Mouse (Mus musculus): ENCODE measurements at regions not wholly inside any gene's neighbourhood (a gene's known extent, or its start where the extent isn't known, plus 50 kb on each side); places are given as distances from the start of the nearest gene placed in this dataset.

DNA sequence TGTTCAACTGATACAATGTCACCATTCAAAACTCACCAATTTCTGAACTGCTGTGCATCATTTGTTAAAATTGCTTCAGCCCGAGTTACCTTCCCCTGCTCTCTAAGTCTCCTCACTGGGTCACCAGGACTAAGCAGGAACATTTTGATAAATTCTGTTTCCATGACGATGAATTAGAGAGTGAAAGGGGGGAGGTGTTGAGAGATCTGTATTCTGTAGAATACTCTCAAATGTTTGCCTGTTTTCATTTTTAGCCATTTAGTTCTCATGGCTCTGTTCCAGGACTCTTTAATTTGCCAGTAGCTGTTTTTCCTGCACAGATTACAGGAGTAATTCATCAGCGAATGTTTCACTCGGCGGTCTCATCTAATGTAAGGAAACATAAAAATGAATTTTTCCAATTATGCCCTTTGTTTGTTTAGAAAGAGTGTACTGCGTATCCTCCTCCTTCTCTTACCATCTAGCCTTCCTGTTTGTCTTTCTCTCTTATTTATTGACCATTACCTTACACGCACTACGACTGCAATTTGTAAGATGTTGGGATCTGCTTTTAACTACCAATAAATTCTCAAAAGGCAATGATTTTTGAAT, 879.3 kb downstream of the Diaph3 start:
- 63% methylated on average over 8 of the region's 8 CpGs for WGBS
- Histone ChIP-seq H3K79me2 (replicated peaks; ENCODE audit: control insufficient read depth, insufficient read depth, low read length) (no peaks in the 10 kb centered on the region), H3K4me1 (ENCODE audit: control insufficient read depth, insufficient read depth, low read length) (no peaks in the 10 kb centered on the region), H3K27ac (no peak overlapping the region), H3K4me3 (no peak overlapping the region), H3K9ac (ENCODE audit: low read depth, low read length) (no peak overlapping the region), H3K36me3 (ENCODE audit: control insufficient read depth, insufficient read depth, low read length) (no peaks in the 10 kb centered on the region), H3K27me3 (ENCODE audit: control insufficient read depth, insufficient read depth, low read length) (no peaks in the 10 kb centered on the region)
- intact Hi-C loops (cut with DNase I) = no loop called here
- no peak for DNase-seq
- TF ChIP-seq EP300 (IDR thresholded peaks at IDR 0.05; ENCODE audit: insufficient read depth, low read depth, low read length) (no peak), CTCF (IDR thresholded peaks at IDR 0.05) (no peak), POLR2A (IDR thresholded peaks at IDR 0.05; ENCODE audit: insufficient read depth, low read depth, low read length) (no peak)

- DNase-seq = no peak
- Histone ChIP-seq H3K79me2 (replicated peaks; ENCODE audit: control insufficient read depth, insufficient read depth, low read length) (no peaks in the 10 kb centered on the region), H3K4me1 (ENCODE audit: control insufficient read depth, insufficient read depth, low read length) (no peaks in the 10 kb centered on the region), H3K36me3 (ENCODE audit: control insufficient read depth, insufficient read depth, low read length) (no peaks in the 10 kb centered on the region), H3K9ac (ENCODE audit: low read depth, low read length) (no peak overlapping the region), H3K4me3 (no peak overlapping the region), H3K27me3 (ENCODE audit: control insufficient read depth, insufficient read depth, low read length) (no peaks in the 10 kb centered on the region), H3K27ac (no peak overlapping the region)
- TF ChIP-seq EP300 (IDR thresholded peaks at IDR 0.05; ENCODE audit: insufficient read depth, low read depth, low read length) (no peak), CTCF (IDR thresholded peaks at IDR 0.05) (no peak), POLR2A (IDR thresholded peaks at IDR 0.05; ENCODE audit: insufficient read depth, low read depth, low read length) (no peak)
- intact Hi-C loops (cut with DNase I) = no loop called here
- 9% methylated on average over 1 of the region's 1 CpGs for WGBS
Observed at GRCm38 (mm10) chr14:86254196-86254595, 886.8 kb downstream of the Diaph3 start.

DNA sequence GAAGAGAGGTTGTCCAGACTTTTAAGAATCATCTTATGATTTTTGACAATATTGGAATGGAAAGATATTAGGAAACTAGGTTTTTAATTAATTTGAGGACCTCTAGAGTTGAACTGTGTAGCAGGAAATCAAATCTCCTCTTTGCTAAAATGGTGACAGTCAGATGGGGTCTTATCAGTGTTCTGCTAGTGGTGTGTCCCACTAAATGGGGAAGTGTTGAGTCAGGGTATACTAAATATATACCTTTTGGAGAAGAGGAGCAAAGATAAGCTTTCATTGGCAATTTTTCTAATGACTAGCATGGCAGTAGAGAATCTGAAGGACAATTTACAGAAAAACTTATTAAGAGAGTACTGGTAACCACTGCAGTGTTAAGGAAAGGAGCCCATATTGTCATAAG, 889.4 kb downstream of the Diaph3 start:
- TF ChIP-seq POLR2A (IDR thresholded peaks at IDR 0.05; ENCODE audit: insufficient read depth, low read depth, low read length) (no peak), EP300 (IDR thresholded peaks at IDR 0.05; ENCODE audit: insufficient read depth, low read depth, low read length) (no peak), CTCF (IDR thresholded peaks at IDR 0.05) (no peak)
- Histone ChIP-seq H3K9ac (ENCODE audit: low read depth, low read length) (no peak overlapping the region), H3K79me2 (replicated peaks; ENCODE audit: control insufficient read depth, insufficient read depth, low read length) (no peaks in the 10 kb centered on the region), H3K36me3 (ENCODE audit: control insufficient read depth, insufficient read depth, low read length) (no peaks in the 10 kb centered on the region), H3K4me1 (ENCODE audit: control insufficient read depth, insufficient read depth, low read length) (no peaks in the 10 kb centered on the region), H3K27ac (no peak overlapping the region), H3K27me3 (ENCODE audit: control insufficient read depth, insufficient read depth, low read length) (no peaks in the 10 kb centered on the region), H3K4me3 (no peak overlapping the region)
- intact Hi-C loops (cut with DNase I) = no loop called here
- DNase-seq = no peak

GRCm38 (mm10) chr14:86247686-86248085, 893.3 kb downstream of the Diaph3 start:
- Histone ChIP-seq H3K9ac (ENCODE audit: low read depth, low read length) (no peak overlapping the region), H3K27me3 (ENCODE audit: control insufficient read depth, insufficient read depth, low read length) (no peaks in the 10 kb centered on the region), H3K4me3 (no peak overlapping the region), H3K27ac (no peak overlapping the region), H3K36me3 (ENCODE audit: control insufficient read depth, insufficient read depth, low read length) (no peaks in the 10 kb centered on the region), H3K79me2 (replicated peaks; ENCODE audit: control insufficient read depth, insufficient read depth, low read length) (no peaks in the 10 kb centered on the region), H3K4me1 (ENCODE audit: control insufficient read depth, insufficient read depth, low read length) (no peaks in the 10 kb centered on the region)
- TF ChIP-seq CTCF (IDR thresholded peaks at IDR 0.05) (no peak), POLR2A (IDR thresholded peaks at IDR 0.05; ENCODE audit: insufficient read depth, low read depth, low read length) (no peak), EP300 (IDR thresholded peaks at IDR 0.05; ENCODE audit: insufficient read depth, low read depth, low read length) (no peak)
- 80% methylated on average over 4 of the region's 4 CpGs for WGBS
- intact Hi-C loops (cut with DNase I) = no loop called here
- DNase-seq = no peak

DNA sequence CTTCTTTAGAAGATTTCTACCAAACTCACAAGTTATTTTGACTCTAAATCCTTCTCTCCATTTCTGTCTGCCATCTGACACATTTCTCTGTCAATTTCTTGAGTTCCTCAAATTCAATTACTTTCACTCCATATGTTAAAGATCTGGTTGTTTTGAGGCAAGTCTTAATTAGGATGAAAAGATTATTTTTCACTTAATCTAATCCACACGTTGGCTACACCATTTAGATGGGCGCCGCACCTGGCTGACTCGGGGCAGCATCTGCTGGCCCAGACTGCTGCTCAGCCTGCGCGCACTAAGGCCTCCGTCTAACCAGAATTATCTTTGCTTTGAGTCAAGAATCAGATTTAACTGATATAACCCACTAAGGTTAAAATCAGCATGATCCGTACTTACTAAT, 894.3 kb downstream of the Diaph3 start:
- intact Hi-C loops (cut with DNase I) = no loop called here
- no peaks in the 10 kb centered on the region for H3K36me3 ChIP-seq (ENCODE audit: control insufficient read depth, insufficient read depth, low read length)
- H3K27ac ChIP-seq = no peak overlapping the region
- no peaks in the 10 kb centered on the region for H3K4me1 ChIP-seq (ENCODE audit: control insufficient read depth, insufficient read depth, low read length)
- H3K4me3 ChIP-seq = no peak overlapping the region
- H3K79me2 ChIP-seq (replicated peaks; ENCODE audit: control insufficient read depth, insufficient read depth, low read length) = no peaks in the 10 kb centered on the region
- H3K27me3 ChIP-seq (ENCODE audit: control insufficient read depth, insufficient read depth, low read length) = no peaks in the 10 kb centered on the region
- no peak for DNase-seq
- TF ChIP-seq CTCF (IDR thresholded peaks at IDR 0.05) (no peak), POLR2A (IDR thresholded peaks at IDR 0.05; ENCODE audit: insufficient read depth, low read depth, low read length) (no peak), EP300 (IDR thresholded peaks at IDR 0.05; ENCODE audit: insufficient read depth, low read depth, low read length) (no peak)
- H3K9ac ChIP-seq (ENCODE audit: low read depth, low read length) = no peak overlapping the region
- 96% methylated on average over 8 of the region's 8 CpGs for WGBS

GRCm38 (mm10) chr14:86243662-86244061, 897.4 kb downstream of the Diaph3 start:
- Histone ChIP-seq H3K79me2 (replicated peaks; ENCODE audit: control insufficient read depth, insufficient read depth, low read length) (no peaks in the 10 kb centered on the region), H3K9ac (ENCODE audit: low read depth, low read length) (no peak overlapping the region), H3K4me3 (no peak overlapping the region), H3K4me1 (ENCODE audit: control insufficient read depth, insufficient read depth, low read length) (no peaks in the 10 kb centered on the region), H3K36me3 (ENCODE audit: control insufficient read depth, insufficient read depth, low read length) (no peaks in the 10 kb centered on the region), H3K27me3 (ENCODE audit: control insufficient read depth, insufficient read depth, low read length) (no peaks in the 10 kb centered on the region), H3K27ac (no peak overlapping the region)
- no peak for DNase-seq
- TF ChIP-seq CTCF (IDR thresholded peaks at IDR 0.05) = no peak
- no peak for TF ChIP-seq POLR2A (IDR thresholded peaks at IDR 0.05; ENCODE audit: insufficient read depth, low read depth, low read length)
- no peak for TF ChIP-seq EP300 (IDR thresholded peaks at IDR 0.05; ENCODE audit: insufficient read depth, low read depth, low read length)
- intact Hi-C loops (cut with DNase I) = no loop called here
- 94% methylated on average over 1 of the region's 1 CpGs for WGBS

All from heart, adult 2 months (tissue).